Comparison of ENCODE assay signal across 23 mouse cellular contexts in the genomic region with DNA sequence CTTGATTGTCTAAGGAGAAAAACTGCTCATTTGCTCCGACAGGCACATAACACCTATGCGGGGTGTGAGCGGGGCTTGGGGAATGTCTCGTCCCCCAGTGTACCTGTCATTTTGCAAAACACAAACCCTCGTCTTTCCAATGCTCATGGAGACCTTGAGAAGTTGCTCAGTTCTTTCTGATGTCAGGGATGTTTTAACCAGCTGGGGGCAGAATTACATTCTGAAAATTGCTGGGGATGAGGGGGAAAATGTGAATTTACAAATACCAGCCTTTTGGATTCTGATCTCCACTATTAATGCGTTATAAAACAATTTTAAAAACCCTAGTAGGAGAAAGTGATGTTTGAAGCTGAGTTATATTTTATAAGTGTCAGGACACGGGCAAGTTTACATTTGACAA.
DNase-seq lines count a peak whose midpoint lies in the region; ATAC-seq and TF ChIP-seq lines count a peak whose summit lies in the region.
"Had no signal": no experiment of that assay in that cellular context is flagged by ENCODE, and none has a peak within 500 bp of the region (broad histone marks: within the 10 kb centered on the region; RNA-seq: fewer than 3 reads in every experiment).

No protein-coding gene starts in this region.

- H3K9ac ChIP-seq in hindbrain, embryonic 14.5 days: no peak overlapping the region
- H3K9ac ChIP-seq in lung, embryonic 14.5 days: no peak overlapping the region
- H3K9ac ChIP-seq: embryonic facial prominence, embryonic 13.5 days; forebrain, embryonic 13.5 days; hindbrain, embryonic 13.5 days had no signal

- no peaks in the 10 kb centered on the region for H3K4me1 ChIP-seq in hindbrain, embryonic 14.5 days (replicated peaks; ENCODE audit: control insufficient read depth, insufficient read depth, low read length)
- H3K4me1 ChIP-seq in hindbrain, embryonic 10.5 days (replicated peaks): no peaks in the 10 kb centered on the region
- no peaks in the 10 kb centered on the region for H3K4me1 ChIP-seq in lung, embryonic 14.5 days (ENCODE audit: insufficient read depth)
- H3K4me1 ChIP-seq in cortical plate, adult 2 months (ENCODE audit: control insufficient read depth, insufficient read depth, low read length): no peaks in the 10 kb centered on the region; the same call in 1 of the 2 replicates
- H3K4me1 ChIP-seq: embryonic facial prominence, embryonic 13.5 days; forebrain, embryonic 13.5 days; heart, embryonic 10.5 days had no signal

- 83% methylated on average over 7 of the region's 7 CpGs for WGBS in hindbrain, embryonic 14.5 days
- WGBS in hindbrain, embryonic 10.5 days: 84% methylated on average over 7 of the region's 7 CpGs
- WGBS in lung, embryonic 14.5 days: 73% methylated on average over 7 of the region's 7 CpGs

- no peaks in the 10 kb centered on the region for H3K27me3 ChIP-seq in hindbrain, embryonic 14.5 days (ENCODE audit: control insufficient read depth, insufficient read depth, low read length)
- no peaks in the 10 kb centered on the region for H3K27me3 ChIP-seq in hindbrain, embryonic 10.5 days (ENCODE audit: insufficient read depth, poor library complexity, severe bottlenecking)
- H3K27me3 ChIP-seq in lung, embryonic 14.5 days (ENCODE audit: insufficient read depth, low read length): no peaks in the 10 kb centered on the region
- H3K27me3 ChIP-seq: CH12.LX; embryonic facial prominence, embryonic 13.5 days; forebrain, embryonic 13.5 days; hindbrain, embryonic 13.5 days had no signal

- no peak for TF ChIP-seq POLR2A in cortical plate, adult 2 months (IDR thresholded peaks at IDR 0.05; ENCODE audit: extremely low read depth, insufficient read depth, low read length)

- no peak overlapping the region for H3K27ac ChIP-seq in hindbrain, embryonic 14.5 days
- H3K27ac ChIP-seq in hindbrain, embryonic 10.5 days: no peak overlapping the region
- H3K27ac ChIP-seq in lung, embryonic 14.5 days (ENCODE audit: low read depth): no peak overlapping the region
- no peak overlapping the region for H3K27ac ChIP-seq in cortical plate, adult 2 months (ENCODE audit: insufficient read depth, low read length)
- H3K27ac ChIP-seq: embryonic facial prominence, embryonic 13.5 days; forebrain, embryonic 13.5 days; heart, embryonic 10.5 days; hindbrain, embryonic 13.5 days had no signal

- H3K4me2 ChIP-seq in hindbrain, embryonic 14.5 days (replicated peaks): no peak overlapping the region
- no peak overlapping the region for H3K4me2 ChIP-seq in lung, embryonic 14.5 days
- H3K4me2 ChIP-seq: embryonic facial prominence, embryonic 13.5 days; forebrain, embryonic 13.5 days; hindbrain, embryonic 13.5 days had no signal

- H3K4me3 ChIP-seq in hindbrain, embryonic 14.5 days (replicated peaks; ENCODE audit: low read length): no peak overlapping the region
- H3K4me3 ChIP-seq in hindbrain, embryonic 10.5 days: no peak overlapping the region
- H3K4me3 ChIP-seq in lung, embryonic 14.5 days (ENCODE audit: low read depth, low read length): no peak overlapping the region
- no peak overlapping the region for H3K4me3 ChIP-seq in cortical plate, adult 2 months (ENCODE audit: insufficient read depth, low read length)
- H3K4me3 ChIP-seq: embryonic facial prominence, embryonic 13.5 days; forebrain, embryonic 13.5 days; heart, embryonic 10.5 days; hindbrain, embryonic 13.5 days had no signal

- no peaks in the 10 kb centered on the region for H3K9me3 ChIP-seq in hindbrain, embryonic 14.5 days (ENCODE audit: control insufficient read depth, low read length)
- no peaks in the 10 kb centered on the region for H3K9me3 ChIP-seq in hindbrain, embryonic 10.5 days
- H3K9me3 ChIP-seq in lung, embryonic 14.5 days (ENCODE audit: low read depth, low read length): no peaks in the 10 kb centered on the region
- H3K9me3 ChIP-seq: embryonic facial prominence, embryonic 13.5 days; forebrain, embryonic 13.5 days; heart, embryonic 10.5 days; hindbrain, embryonic 13.5 days had no signal

- DNase-seq in CD4-positive, CD25-positive, alpha-beta regulatory T cell, adult 2 months (ENCODE audit: low read depth, low spot score): peak; percentile 7
- peak; percentile 26 for DNase-seq in hindbrain, embryonic 14.5 days (ENCODE audit: low spot score)
- no peak for DNase-seq in hindbrain, embryonic 10.5 days (ENCODE audit: low spot score)
- DNase-seq in lung, embryonic 14.5 days: no peak
- DNase-seq in lung, postnatal 14 days: no peak
- DNase-seq: adrenal gland, postnatal 14 days; B cell, adult 2 months; cerebellum, adult 2 months; cerebellum, postnatal 10 days; gastrocnemius, postnatal 10 days; heart, adult 18-20 months; heart, postnatal 10 days; heart, postnatal 4 days had no signal

- TF ChIP-seq CTCF in lung, embryonic 14.5 days (IDR thresholded peaks at IDR 0.05; ENCODE audit: low read depth): peak; percentile 9; the same call in 1 of the 2 replicates
- TF ChIP-seq CTCF in cortical plate, adult 2 months (IDR thresholded peaks at IDR 0.05; ENCODE audit: extremely low read depth, insufficient read depth, low read length): 0 out of 2 replicates have a peak, but pooled peaks have one; percentile 0

- H3K36me3 ChIP-seq in hindbrain, embryonic 14.5 days (replicated peaks; ENCODE audit: control insufficient read depth, insufficient read depth): no peaks in the 10 kb centered on the region
- no peaks in the 10 kb centered on the region for H3K36me3 ChIP-seq in hindbrain, embryonic 10.5 days
- no peaks in the 10 kb centered on the region for H3K36me3 ChIP-seq in lung, embryonic 14.5 days (ENCODE audit: insufficient read depth)
- H3K36me3 ChIP-seq: embryonic facial prominence, embryonic 13.5 days; heart, embryonic 10.5 days; hindbrain, embryonic 13.5 days had no signal

- no peak for ATAC-seq in CD4-positive, CD25-positive, alpha-beta regulatory T cell, adult 4 months
- no peak for ATAC-seq in hindbrain, embryonic 14.5 days (ENCODE audit: low FRiP score)
- ATAC-seq in lung, embryonic 14.5 days (ENCODE audit: insufficient read depth): no peak
- ATAC-seq: activated CD4-positive, CD25-positive, alpha-beta regulatory T cell, adult 4 months; forebrain, embryonic 13.5 days; inflammation-experienced regulatory T-cells, adult 6 months; Patski had no signal

Comparison
In these comparisons a context has a peak if more than half of its experiments do, and no peak if none do; other contexts are left out.
1. DNase-seq: peak in CD4-positive, CD25-positive, alpha-beta regulatory T cell, adult 2 months (single experiment) and hindbrain, embryonic 14.5 days (single experiment); none in hindbrain, embryonic 10.5 days (single experiment), lung, embryonic 14.5 days (single experiment) and lung, postnatal 14 days (single experiment).